Mouse (Mus musculus): ENCODE measurements around the gene Hmgcll1.

The Hmgcll1 gene

GRCm38 (mm10) chr9:76014631-76015531, at the start of gene Hmgcll1:
TSS of gene Hmgcll1 (plus strand) at chr9:76014855.
- peak; percentile 60 for DNase-seq (ENCODE audit: low spot score)

GRCm38 (mm10) chr9:75980097-75980496, 34.6 kb upstream of the Hmgcll1 start:
- no peak for DNase-seq (ENCODE audit: low spot score)

- DNase-seq (ENCODE audit: low spot score) = no peak
These were observed 33.5 kb upstream of the Hmgcll1 start for GRCm38 (mm10) chr9:75981139-75981538.

GRCm38 (mm10) chr9:75989491-75989890, 25.2 kb upstream of the Hmgcll1 start:
- DNase-seq (ENCODE audit: low spot score) = no peak

- no peak for DNase-seq (ENCODE audit: low spot score)
These were observed 15.8 kb upstream of the Hmgcll1 start for GRCm38 (mm10) chr9:75998791-75999350.

- no peak for DNase-seq (ENCODE audit: low spot score)
These were observed 13.5 kb upstream of the Hmgcll1 start for GRCm38 (mm10) chr9:76000876-76001858.

- no peak for DNase-seq (ENCODE audit: low spot score)
These were observed 11.6 kb upstream of the Hmgcll1 start for GRCm38 (mm10) chr9:76003066-76003465.

GRCm38 (mm10) chr9:76003637-76004036, 11.0 kb upstream of the Hmgcll1 start:
- DNase-seq (ENCODE audit: low spot score) = peak; percentile 47

- DNase-seq (ENCODE audit: low spot score) = no peak
These were observed 7.2 kb upstream of the Hmgcll1 start for GRCm38 (mm10) chr9:76007342-76007970.

- DNase-seq (ENCODE audit: low spot score) = no peak
These were observed 866 bp upstream of the Hmgcll1 start for GRCm38 (mm10) chr9:76013789-76014188.

GRCm38 (mm10) chr9:76015971-76016370, 1.3 kb downstream of the Hmgcll1 start:
- DNase-seq (ENCODE audit: low spot score) = no peak

- no peak for DNase-seq (ENCODE audit: low spot score)
These were observed 1.9 kb downstream of the Hmgcll1 start for GRCm38 (mm10) chr9:76016506-76016905.

GRCm38 (mm10) chr9:76023551-76023973, 8.9 kb downstream of the Hmgcll1 start:
- DNase-seq (ENCODE audit: low spot score) = peak; percentile 28

- no peak for DNase-seq (ENCODE audit: low spot score)
These were observed 9.9 kb downstream of the Hmgcll1 start for GRCm38 (mm10) chr9:76024277-76025246.

GRCm38 (mm10) chr9:76029471-76030199, 15.0 kb downstream of the Hmgcll1 start:
- DNase-seq (ENCODE audit: low spot score) = no peak

- DNase-seq (ENCODE audit: low spot score) = no peak
These were observed 20.4 kb downstream of the Hmgcll1 start for GRCm38 (mm10) chr9:76035058-76035457.

- no peak for DNase-seq (ENCODE audit: low spot score)
These were observed 23.9 kb downstream of the Hmgcll1 start for GRCm38 (mm10) chr9:76038327-76039103.

GRCm38 (mm10) chr9:76039711-76040110, 25.1 kb downstream of the Hmgcll1 start:
- no peak for DNase-seq (ENCODE audit: low spot score)

GRCm38 (mm10) chr9:76043341-76043740, 28.7 kb downstream of the Hmgcll1 start:
- no peak for DNase-seq (ENCODE audit: low spot score)
